Mouse (Mus musculus) MEL (cell line): ENCODE results near the gene Prrt4. TPM values are rescaled to one million over a fixed set of nuclear protein-coding genes. Genes with fewer than 3 reads are reported as not detected.

ENCODE experiments used
- DNase-seq: peaks from one replicate; pipeline ENCODE4 v3.0.0; 2011; ENCODE audit warnings: low read depth, low spot score
- H3K27ac ChIP-seq: 2 replicates; pipeline ENCODE4 v1.5.1; 2012; ENCODE audit warnings: low read depth, mild to moderate bottlenecking, control low read depth, low read length, moderate library complexity; ENCODE audit not compliant: control insufficient read depth
- H3K27me3 ChIP-seq, 2 experiments: fragments of 150-350 bp in 1 of 2; sonication (generic) in 1 of 2; 2 replicates each; pipeline ENCODE4 v1.6.1; 2012; ENCODE audit warnings: low read length in 2 of 2, mild to moderate bottlenecking in 2 of 2, improper control_type of control experiment in 1 of 2, moderate library complexity in 1 of 2; ENCODE audit not compliant: insufficient read depth in 2 of 2, control insufficient read depth in 1 of 2
- H3K36me3 ChIP-seq, 2 experiments: 2 replicates each; pipeline ENCODE4 v1.6.1; 2012 to 2014; ENCODE audit warnings: low read length in 2 of 2, improper control_type of control experiment in 1 of 2, inconsistent platforms in 1 of 2, mild to moderate bottlenecking in 1 of 2; ENCODE audit not compliant: insufficient read depth in 2 of 2, control insufficient read depth in 1 of 2
- H3K4me1 ChIP-seq, 2 experiments: fragments of 150-350 bp in 1 of 2; sonication (generic) in 1 of 2; 2 replicates each; pipeline ENCODE4 v1.6.1; 2012; ENCODE audit warnings: low read length in 2 of 2, improper control_type of control experiment in 1 of 2, mild to moderate bottlenecking in 1 of 2; ENCODE audit not compliant: insufficient read depth in 2 of 2, control insufficient read depth in 1 of 2
- H3K4me3 ChIP-seq, 2 experiments: fragments of 150-350 bp in 1 of 2; sonication (generic) in 1 of 2; 2 replicates each; pipeline ENCODE4 v1.5.1; 2012; ENCODE audit warnings: low read depth in 2 of 2, low read length in 2 of 2, mild to moderate bottlenecking in 2 of 2, moderate library complexity in 2 of 2, control low read depth in 1 of 2, improper control_type of control experiment in 1 of 2; ENCODE audit not compliant: control insufficient read depth in 1 of 2, insufficient read depth in 1 of 2
- H3K79me2 ChIP-seq: 2 replicates; pipeline ENCODE4 v1.6.1; 2012; ENCODE audit warnings: mild to moderate bottlenecking, low read length, moderate library complexity; ENCODE audit not compliant: control insufficient read depth, poor library complexity, insufficient read depth
- H3K9ac ChIP-seq: 2 replicates; pipeline ENCODE4 v1.6.1; 2012; ENCODE audit warnings: low read depth, mild to moderate bottlenecking, control low read depth, low read length, moderate library complexity; ENCODE audit not compliant: control insufficient read depth, poor library complexity, severe bottlenecking
- H3K9me3 ChIP-seq: fragments of 150-350 bp; sonication (generic); replicated peaks from 2 replicates; pipeline ENCODE4 v1.6.1; 2012; ENCODE audit warnings: mild to moderate bottlenecking, low read length, improper control_type of control experiment, moderate library complexity; ENCODE audit not compliant: insufficient read depth
- BHLHE40 ChIP-seq: IDR thresholded peaks from 2 replicates; pipeline ENCODE4 v1.6.1; 2012; ENCODE audit warnings: low read depth, mild to moderate bottlenecking, inconsistent platforms, low read length, improper control_type of control experiment, borderline replicate concordance
- CHD1 ChIP-seq: IDR thresholded peaks from 2 replicates; pipeline ENCODE4 v1.6.1; 2012; ENCODE audit warnings: low read depth, mild to moderate bottlenecking, inconsistent platforms, low read length, improper control_type of control experiment
- CHD2 ChIP-seq: IDR thresholded peaks from 2 replicates; pipeline ENCODE4 v1.6.1; 2011; ENCODE audit warnings: low read length, improper control_type of control experiment
- CTCF ChIP-seq, 3 experiments: IDR thresholded peaks in 2 of 3; conservative IDR thresholded peaks in 1 of 3; 2 replicates each; pipeline ENCODE4 v1.5.1; 2011 to 2012; ENCODE audit warnings: low read length in 3 of 3, low read depth in 2 of 3, mild to moderate bottlenecking in 2 of 3, improper control_type of control experiment in 1 of 3, inconsistent platforms in 1 of 3, mixed read lengths in 1 of 3, moderate library complexity in 1 of 3; ENCODE audit not compliant: control insufficient read depth in 1 of 3, insufficient read depth in 1 of 3, poor library complexity in 1 of 3, severe bottlenecking in 1 of 3
- ETS1 ChIP-seq: IDR thresholded peaks from 2 replicates; pipeline ENCODE4 v1.6.1; 2012; ENCODE audit warnings: low read depth, mild to moderate bottlenecking, inconsistent platforms, low read length, improper control_type of control experiment, moderate library complexity
- GABPA ChIP-seq: IDR thresholded peaks from 2 replicates; pipeline ENCODE4 v1.6.1; 2012; ENCODE audit warnings: low read depth, mild to moderate bottlenecking, inconsistent platforms, low read length, improper control_type of control experiment, moderate library complexity
- HCFC1 ChIP-seq: IDR thresholded peaks from 2 replicates; pipeline ENCODE4 v1.6.1; 2012; ENCODE audit warnings: low read depth, mild to moderate bottlenecking, inconsistent platforms, low read length, improper control_type of control experiment, moderate library complexity
- JUND ChIP-seq: IDR thresholded peaks from 2 replicates; pipeline ENCODE4 v1.6.1; 2011; ENCODE audit warnings: low read depth, mild to moderate bottlenecking, improper control_type of control experiment, low read length
- KAT2A ChIP-seq: conservative IDR thresholded peaks from 2 replicates; pipeline ENCODE4 v1.6.1; 2012; ENCODE audit warnings: low read depth, low read length, improper control_type of control experiment, inconsistent platforms
- MAZ ChIP-seq: IDR thresholded peaks from 2 replicates; pipeline ENCODE4 v1.6.1; 2012; ENCODE audit warnings: low read depth, mild to moderate bottlenecking, inconsistent platforms, low read length, improper control_type of control experiment
- MEF2A ChIP-seq: IDR thresholded peaks from 2 replicates; pipeline ENCODE4 v1.6.1; 2014; ENCODE audit warnings: low read depth, mild to moderate bottlenecking, inconsistent platforms, low read length, improper control_type of control experiment; ENCODE audit not compliant: poor library complexity, insufficient replicate concordance, severe bottlenecking; ENCODE audit errors: extremely low read depth
- MXI1 ChIP-seq: IDR thresholded peaks from 2 replicates; pipeline ENCODE4 v1.6.1; 2011; ENCODE audit warnings: mild to moderate bottlenecking, low read depth, low read length, improper control_type of control experiment
- MYB ChIP-seq: IDR thresholded peaks from 2 replicates; pipeline ENCODE4 v1.6.1; 2011; ENCODE audit warnings: mild to moderate bottlenecking, low read depth, low read length, improper control_type of control experiment
- MYC ChIP-seq: IDR thresholded peaks from 2 replicates; pipeline ENCODE4 v1.6.1; 2011; ENCODE audit warnings: low read depth, mild to moderate bottlenecking, low read length, improper control_type of control experiment, moderate library complexity
- NELFE ChIP-seq: IDR thresholded peaks from 2 replicates; pipeline ENCODE4 v1.6.1; 2011; ENCODE audit warnings: low read depth, low read length, improper control_type of control experiment
- NRF1 ChIP-seq: IDR thresholded peaks from 2 replicates; pipeline ENCODE4 v1.6.1; 2014; ENCODE audit warnings: low read depth, mild to moderate bottlenecking, inconsistent platforms, low read length, improper control_type of control experiment, moderate library complexity; ENCODE audit not compliant: poor library complexity, insufficient read depth, severe bottlenecking
- POLR2AphosphoS2 ChIP-seq: IDR thresholded peaks from 2 replicates; pipeline ENCODE4 v1.6.1; 2011; ENCODE audit warnings: low read length, improper control_type of control experiment
- POLR2AphosphoS5 ChIP-seq: IDR thresholded peaks from 2 replicates; pipeline ENCODE4 v1.6.1; 2012; ENCODE audit warnings: low read depth, borderline replicate concordance, mild to moderate bottlenecking, inconsistent platforms, low read length, moderate library complexity, mixed read lengths
- RCOR1 ChIP-seq: IDR thresholded peaks from 2 replicates; pipeline ENCODE4 v1.6.1; 2012; ENCODE audit warnings: low read depth, mild to moderate bottlenecking, inconsistent platforms, low read length, improper control_type of control experiment
- TAL1 ChIP-seq: IDR thresholded peaks from 2 replicates; pipeline ENCODE4 v1.6.1; 2012; ENCODE audit warnings: mild to moderate bottlenecking, inconsistent platforms, low read length, moderate library complexity, mixed read lengths
- TBP ChIP-seq: IDR thresholded peaks from 2 replicates; pipeline ENCODE4 v1.8.0; 2011; ENCODE audit warnings: low read depth, low read length, improper control_type of control experiment
- UBTF ChIP-seq: IDR thresholded peaks from 2 replicates; pipeline ENCODE4 v1.6.1; 2012; ENCODE audit warnings: low read depth, mild to moderate bottlenecking, inconsistent platforms, low read length, improper control_type of control experiment, moderate library complexity, borderline replicate concordance; ENCODE audit not compliant: insufficient read depth
- USF1 ChIP-seq: IDR thresholded peaks from 2 replicates; pipeline ENCODE4 v1.6.1; 2014; ENCODE audit warnings: low read depth, mild to moderate bottlenecking, inconsistent platforms, low read length, improper control_type of control experiment, moderate library complexity
- ZMIZ1 ChIP-seq: IDR thresholded peaks from 2 replicates; pipeline ENCODE4 v1.6.1; 2012; ENCODE audit warnings: low read depth, mild to moderate bottlenecking, inconsistent platforms, low read length, improper control_type of control experiment, moderate library complexity
- polyA plus RNA-seq, 2 experiments: library from polyadenylated mRNA; stranded (reverse) in 1 of 2; unstranded in 1 of 2; fragments of >175 nt in 1 of 2; fragments of >200 nt in 1 of 2; gene quantifications; 2 replicates each; pipeline versions ENCODE4 v1.2.1 to v1.2.4; 2012; ENCODE audit warnings: low replicate concordance in 2 of 2, low read depth in 1 of 2; ENCODE audit not compliant: insufficient read length in 2 of 2, insufficient read depth in 1 of 2, missing spikeins in 1 of 2
- total RNA-seq: library from RNA; depleted of rRNA; stranded (reverse); fragments of 300-350 nt; gene quantifications from 2 replicates; pipeline ENCODE4 v1.2.3, GENCODE M21; 2012

Prrt4 gene
- total and polyA plus RNA-seq, 3 experiments = 0.17 TPM; not detected in 2

DNA sequence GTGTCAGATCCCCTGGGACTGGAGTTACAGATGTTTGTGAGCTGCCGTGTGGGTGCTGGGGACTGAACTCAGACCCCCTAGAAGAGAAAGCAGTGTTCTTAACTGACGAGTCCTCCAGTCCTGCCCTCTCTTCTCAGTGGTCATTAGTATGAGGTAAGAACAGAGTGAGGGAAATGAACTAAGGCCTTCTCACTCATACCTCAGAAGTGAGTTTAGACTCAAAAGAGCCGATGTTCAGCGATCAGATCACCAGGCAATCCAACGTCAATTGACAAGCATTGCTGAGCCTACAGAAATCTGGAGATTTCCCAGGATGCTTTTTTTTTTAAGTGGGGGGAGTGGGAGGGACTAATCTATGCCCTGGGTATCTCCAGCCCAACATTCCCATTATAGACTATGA lies 23.1 kb downstream of the Prrt4 start:
- Histone ChIP-seq H3K36me3 (peaks cover 0 to 30% of the 10 kb centered on the region in 2 experiments; a peak in 2 of 4 replicates), H3K9ac (no peak overlapping the region), H3K4me1 (no peaks in the 10 kb centered on the region), H3K27me3 (no peaks in the 10 kb centered on the region), H3K79me2 (0 out of 2 replicates have a peak, but pooled peaks cover 3% of the 10 kb centered on the region), H3K9me3 (no peaks in the 10 kb centered on the region), H3K4me3 (no peak overlapping the region), H3K27ac (no peak overlapping the region)
- DNase-seq = no peak
- TF ChIP-seq NRF1 (no peak), CHD2 (no peak), USF1 (no peak), CTCF (IDR thresholded peaks at IDR 0.05 in 2 of 3, conservative IDR thresholded peaks at IDR 0.05 in 1 of 3; ENCODE audit: control insufficient read depth in 1 of 3, insufficient read depth in 1 of 3, low read depth in 2 of 3, low read length in 3 of 3, poor library complexity in 1 of 3, severe bottlenecking in 1 of 3) (no peak), POLR2AphosphoS5 (no peak), MEF2A (no peak), JUND (no peak), MXI1 (no peak), POLR2AphosphoS2 (no peak), MAZ (no peak), TBP (no peak), RCOR1 (no peak), MYC (no peak), KAT2A (no peak), NELFE (no peak), BHLHE40 (no peak), TAL1 (no peak), GABPA (no peak), HCFC1 (no peak), ZMIZ1 (no peak)

DNA sequence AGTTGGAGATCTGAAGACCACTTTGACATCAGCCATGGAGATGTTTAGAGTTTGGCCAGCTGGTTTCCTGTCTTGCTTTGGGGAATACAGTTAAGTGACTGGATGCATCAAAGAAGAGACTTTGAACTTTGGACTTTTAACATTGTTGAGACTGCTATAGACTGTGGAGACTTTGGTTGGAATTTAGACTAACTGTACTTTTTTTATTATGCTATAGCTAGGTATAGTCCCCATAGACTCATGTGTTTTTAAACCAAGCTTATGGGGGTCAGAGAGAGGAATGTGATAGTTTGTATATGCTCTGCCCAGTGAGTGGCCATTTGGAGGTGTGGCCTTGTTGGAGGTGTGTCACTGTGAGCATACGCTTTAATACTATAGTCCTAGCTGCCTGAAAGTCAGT lies 29.4 kb downstream of the Prrt4 start:
- DNase-seq = no peak
- peaks cover 0 to 17% of the 10 kb centered on the region in 2 experiments; a peak in 2 of 4 replicates for H3K36me3 ChIP-seq
- H3K27me3 ChIP-seq = no peaks in the 10 kb centered on the region
- no peak overlapping the region for H3K27ac ChIP-seq
- TF ChIP-seq MYB (no peak), NRF1 (no peak), POLR2AphosphoS5 (no peak), UBTF (no peak), ETS1 (no peak), CHD1 (no peak), MAZ (no peak), GABPA (no peak), ZMIZ1 (no peak), MEF2A (no peak), JUND (no peak), MYC (no peak), HCFC1 (no peak)
- TF ChIP-seq, all 39 proteins: peak for 0
- Histone ChIP-seq H3K79me2 (no peaks in the 10 kb centered on the region), H3K9ac (no peak overlapping the region), H3K4me3 (no peak overlapping the region), H3K4me1 (no peaks in the 10 kb centered on the region), H3K9me3 (no peaks in the 10 kb centered on the region)
